Mouse (Mus musculus) megakaryocyte progenitor cell, adult 5-6 weeks (primary cell): ENCODE measurements around the gene Dclk1. TPM values are rescaled to one million over a fixed set of nuclear protein-coding genes. Genes with fewer than 3 reads are reported as not detected.

ENCODE experiments used
- ATAC-seq: replicated peaks from 2 replicates; pipeline ENCODE4 v1.8.0; 2016; ENCODE audit warnings: mild to moderate bottlenecking, moderate TSS enrichment, inconsistent platforms; ENCODE audit not compliant: poor library complexity
- total RNA-seq, 2 experiments: library from RNA; stranded (forward) in 1 of 2; stranded (reverse) in 1 of 2; fragments of 157-497, 149-512 nt in 1 of 2; fragments of 200-1000 nt in 1 of 2; gene quantifications; 2 replicates each; pipeline versions ENCODE4 v1.2.3 to v1.2.4; 2015 to 2017

Dclk1 gene
- total RNA-seq, 2 experiments from 2014 or later, result not detected

- no peak for ATAC-seq
These were observed 290.2 kb downstream of the Dclk1 start for GRCm38 (mm10) chr3:55532175-55532973.

DNA sequence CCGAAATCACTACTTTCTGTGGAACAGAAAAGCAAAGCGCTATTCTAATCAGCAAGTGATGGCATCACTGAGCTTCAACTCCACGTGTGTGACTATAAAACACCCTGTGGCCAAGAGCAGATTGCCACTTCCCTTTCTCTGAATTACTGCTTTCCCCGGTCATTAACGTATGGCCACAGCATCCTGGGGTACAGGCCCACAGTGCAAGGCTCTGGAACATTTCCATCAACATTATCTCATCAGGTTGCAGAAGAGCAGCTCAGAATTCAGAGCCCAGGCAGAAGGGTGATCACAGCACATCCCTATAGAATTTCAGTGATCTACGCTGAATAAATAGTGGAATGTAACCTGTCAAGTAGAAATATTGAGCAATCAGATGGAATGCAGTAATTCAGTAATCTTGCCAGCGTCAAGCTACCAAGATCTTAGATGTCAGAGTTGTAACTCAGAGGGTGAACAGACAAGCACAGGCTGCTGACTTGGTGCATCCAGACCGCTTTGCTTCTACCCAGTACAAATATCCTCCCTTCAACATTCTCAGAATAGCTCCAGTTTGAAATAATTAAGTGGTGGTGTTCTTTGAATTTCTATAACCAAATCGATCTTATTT is 293.5 kb downstream of the Dclk1 start:
- ATAC-seq, result peak; percentile 96

GRCm38 (mm10) chr3:55536901-55537300 is 294.7 kb downstream of the Dclk1 start:
- no peak for ATAC-seq

DNA sequence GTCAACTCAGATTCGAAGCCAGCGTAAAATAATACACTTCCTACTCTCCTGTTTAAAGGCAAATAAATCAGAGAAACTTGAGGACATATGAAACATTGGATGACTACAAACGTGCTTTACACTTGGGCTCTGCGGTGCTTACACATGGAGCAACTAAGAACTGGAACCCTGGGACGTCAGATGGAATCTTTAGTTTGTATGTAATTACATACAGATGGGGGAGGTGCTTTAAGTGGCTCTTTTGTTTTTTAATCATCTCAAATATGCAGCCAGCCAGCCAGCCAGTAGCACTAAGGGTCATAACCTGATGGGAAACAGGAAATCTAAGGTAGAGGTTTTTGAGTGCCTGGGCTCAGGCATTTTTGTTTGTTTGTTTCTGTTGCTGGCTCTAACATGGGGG is 295.6 kb downstream of the Dclk1 start:
- no peak for ATAC-seq

DNA sequence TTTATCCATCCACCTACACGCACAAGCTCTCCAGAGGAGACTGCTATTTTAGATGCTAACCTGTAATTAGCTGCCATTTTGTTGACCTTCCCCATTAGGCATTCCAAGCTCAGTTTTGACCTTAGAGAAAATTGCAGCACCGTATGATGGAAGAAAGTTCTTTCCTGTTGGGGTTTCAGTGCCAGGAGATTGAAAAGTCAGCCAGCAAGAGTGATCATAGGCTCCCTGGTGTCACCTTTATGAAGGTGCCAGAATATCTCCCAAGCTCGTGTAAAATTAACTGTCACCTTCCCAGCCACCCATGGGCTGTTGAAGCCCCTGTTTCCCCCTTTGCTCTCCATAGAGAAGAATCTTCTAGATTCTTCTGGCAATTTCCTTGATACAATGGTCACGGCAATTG is 297.2 kb downstream of the Dclk1 start:
- ATAC-seq, result no peak

DNA sequence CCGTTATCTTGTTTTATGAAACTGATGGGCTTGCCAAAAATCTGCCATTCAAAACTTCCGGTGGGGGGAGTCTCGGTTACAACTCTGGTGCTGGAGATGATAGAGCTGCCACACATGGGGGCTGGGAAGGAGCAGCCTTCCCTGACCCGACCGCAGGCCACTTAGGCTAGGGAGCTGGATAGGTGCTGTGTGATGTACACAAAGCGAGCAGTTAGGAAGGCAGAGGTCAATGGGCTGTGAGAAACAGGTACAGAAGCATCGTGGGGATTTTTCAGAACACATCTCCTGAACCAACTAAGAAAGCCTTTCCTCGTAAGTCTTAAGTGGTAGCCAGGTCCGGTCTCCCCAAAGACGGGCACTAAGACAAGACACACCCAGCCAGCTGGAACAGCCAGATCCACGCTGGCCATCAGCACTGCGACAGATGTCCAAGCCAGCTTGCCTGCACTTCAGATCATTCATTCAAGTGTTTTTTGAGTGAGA is 297.7 kb downstream of the Dclk1 start:
- ATAC-seq, result peak; percentile 38; the same call in 1 of the 2 replicates

DNA sequence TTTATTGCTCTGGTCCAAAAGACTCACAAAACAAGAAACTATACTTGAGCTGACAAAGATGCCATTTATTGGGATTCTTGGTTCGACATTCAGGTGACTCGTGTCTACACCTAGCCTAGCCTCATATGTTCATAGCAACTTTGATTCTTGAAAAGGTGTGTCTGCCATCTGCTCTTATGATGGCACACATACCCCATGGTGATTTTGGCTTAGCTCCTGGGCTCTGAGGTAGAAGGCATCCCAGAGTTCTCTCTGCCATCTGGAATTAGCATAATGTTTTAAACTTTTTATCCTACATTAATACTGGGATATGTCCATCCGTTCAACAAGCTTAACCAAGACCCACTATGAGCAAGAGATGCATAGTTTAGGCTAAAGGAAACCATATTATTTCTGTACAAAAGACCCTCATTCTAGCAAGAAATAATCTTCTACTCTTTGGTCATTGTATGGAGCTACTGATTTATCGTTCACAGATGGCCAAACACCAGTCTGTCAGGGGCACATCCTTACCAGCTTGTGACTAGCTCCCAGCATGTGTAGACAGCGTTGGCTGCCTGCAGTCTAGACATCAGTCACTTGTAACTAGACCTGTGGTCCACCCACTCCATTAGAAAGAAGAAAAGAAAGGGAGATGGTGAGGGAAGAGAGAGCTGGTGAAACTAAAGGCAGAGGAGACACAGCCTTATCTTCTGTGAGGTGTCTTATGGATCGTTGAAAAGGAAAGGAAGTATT is 298.4 kb downstream of the Dclk1 start:
- no peak for ATAC-seq

DNA sequence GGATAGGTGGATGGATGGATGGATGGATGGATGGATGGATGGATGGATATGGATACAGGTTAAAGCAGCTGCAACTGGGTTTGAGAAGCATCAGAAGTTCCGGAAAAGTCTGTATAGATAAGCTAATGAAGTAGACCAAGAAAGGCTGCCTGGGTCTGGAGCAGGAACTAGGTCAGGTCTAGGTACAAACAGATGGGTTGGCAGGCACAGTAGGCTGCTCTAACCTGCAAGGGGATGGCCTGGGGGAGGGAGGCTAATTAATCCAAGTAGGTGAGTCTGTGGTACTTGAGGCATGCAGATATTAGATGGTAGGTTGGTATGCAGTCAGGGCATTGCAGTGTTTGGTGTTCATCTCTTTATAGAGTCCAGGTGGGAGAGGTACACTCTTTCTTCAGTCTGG is 299.6 kb downstream of the Dclk1 start:
- no peak for ATAC-seq

DNA sequence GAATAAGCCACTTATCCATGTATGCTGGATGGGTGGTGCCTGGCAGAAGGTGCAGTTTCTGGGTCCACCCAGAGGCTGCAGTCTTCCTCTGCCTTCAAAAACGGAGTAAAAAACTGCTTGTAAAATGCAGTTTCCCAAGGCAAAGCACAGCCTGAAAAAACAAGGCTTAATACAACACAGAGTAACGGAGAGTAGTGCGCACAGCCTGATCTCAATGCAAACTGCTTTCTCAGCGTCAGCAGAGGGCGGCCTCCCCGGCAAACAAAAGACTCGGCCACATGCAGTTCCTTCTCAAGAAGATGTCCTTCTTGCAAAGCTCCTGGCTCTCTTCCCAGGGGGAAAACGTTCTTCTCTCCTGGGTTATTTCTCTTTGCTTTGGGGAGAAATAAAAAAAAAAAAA is 300.1 kb downstream of the Dclk1 start:
- ATAC-seq, result no peak

- no peak for ATAC-seq
These were observed 300.8 kb downstream of the Dclk1 start for GRCm38 (mm10) chr3:55542947-55543346.

DNA sequence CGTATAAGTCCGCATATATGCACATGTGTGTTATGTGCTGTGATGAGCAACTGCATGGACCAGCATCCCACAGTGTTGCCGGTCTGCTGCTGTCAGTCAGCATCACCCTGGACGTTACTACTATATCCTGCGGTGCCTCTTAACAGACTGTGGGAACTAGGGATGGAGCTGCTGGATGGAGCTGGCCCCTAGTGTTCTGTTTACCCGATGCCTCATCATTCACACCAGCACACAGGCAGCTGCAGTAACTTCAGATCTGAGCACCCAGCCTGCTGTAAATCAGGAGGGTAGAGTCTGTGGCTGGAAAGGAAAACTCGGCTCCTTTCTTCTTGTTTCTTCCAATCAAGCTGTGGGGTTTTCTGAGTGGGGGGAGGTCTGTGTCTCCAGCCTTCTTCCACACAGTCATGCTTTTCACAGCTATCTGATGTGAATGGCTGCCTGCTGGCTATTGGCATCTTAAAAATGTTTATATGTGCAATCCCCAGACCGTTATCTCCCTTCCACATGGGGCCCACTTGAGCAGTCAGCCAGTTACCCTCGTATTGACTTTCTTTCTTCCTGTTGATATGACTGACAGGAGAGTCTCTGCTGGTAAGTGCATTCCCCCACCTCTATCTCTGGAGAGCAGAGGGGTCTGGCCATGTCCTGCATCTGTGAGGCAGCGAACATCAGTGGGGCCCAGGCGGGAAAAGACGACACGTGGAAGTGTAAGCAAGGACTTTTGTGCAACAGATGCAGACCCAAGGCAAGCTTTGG is 301.9 kb downstream of the Dclk1 start:
- 0 out of 2 replicates have a peak, but pooled peaks have one; percentile 36 for ATAC-seq

DNA sequence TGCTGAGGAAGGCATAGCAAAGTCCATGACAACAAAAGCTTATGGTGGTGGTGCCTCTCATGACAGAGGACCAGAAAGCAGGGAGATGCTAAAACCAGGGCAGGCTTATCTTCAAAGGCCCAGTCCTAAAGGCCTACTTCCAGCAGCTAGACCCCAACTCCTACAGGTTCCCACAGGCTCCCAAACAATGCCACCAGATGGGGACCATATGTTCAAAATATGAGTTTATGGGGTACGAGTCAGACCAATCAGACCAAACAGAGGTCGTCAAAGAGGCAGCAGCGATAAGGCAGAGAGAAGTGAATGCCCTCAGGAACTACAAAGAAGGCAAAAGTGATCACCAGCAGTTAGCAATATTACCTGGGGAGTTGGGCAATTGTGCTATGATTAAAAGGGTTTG is 303.1 kb downstream of the Dclk1 start:
- no peak for ATAC-seq

- ATAC-seq, result no peak
These were observed 303.8 kb downstream of the Dclk1 start for GRCm38 (mm10) chr3:55545916-55546315.

DNA sequence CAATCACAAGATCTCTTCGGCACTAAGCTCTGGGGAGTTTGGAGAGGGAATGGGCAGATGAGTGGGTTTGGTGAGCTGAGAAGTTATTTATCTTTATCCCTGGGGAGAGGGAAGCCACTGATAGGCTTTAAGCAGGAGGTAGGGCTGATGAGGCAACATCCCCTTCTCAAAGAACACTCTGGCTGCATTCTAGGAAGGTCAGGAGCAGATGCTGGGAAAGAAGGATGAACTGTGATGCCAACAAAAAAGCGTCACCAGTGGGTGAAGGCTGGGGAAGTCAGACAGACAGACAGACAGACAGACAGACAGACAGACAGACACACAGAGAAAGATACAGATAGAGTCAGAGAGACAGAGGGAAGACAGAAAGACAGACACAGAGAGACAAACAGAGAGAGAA is 304.9 kb downstream of the Dclk1 start:
- ATAC-seq, result no peak

DNA sequence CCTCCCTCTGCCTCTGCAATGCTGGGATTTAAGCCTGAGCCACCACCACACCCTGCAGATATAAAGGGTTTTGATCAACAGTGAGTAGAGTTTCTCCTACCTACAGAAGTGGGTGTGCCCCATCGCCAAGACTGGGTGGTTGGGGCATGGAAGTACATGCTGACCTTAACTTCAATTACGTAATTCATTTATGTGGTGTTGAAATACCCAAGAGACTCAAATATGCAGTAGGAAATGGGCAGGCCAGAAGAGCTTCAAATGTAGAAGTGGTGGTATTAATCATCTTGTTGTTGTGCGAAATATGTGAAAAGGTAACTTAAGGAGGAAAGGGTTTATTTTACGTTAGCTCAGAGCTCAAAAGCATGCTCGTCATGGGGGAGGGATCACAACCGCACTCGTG is 307.2 kb downstream of the Dclk1 start:
- peak; percentile 93 for ATAC-seq

GRCm38 (mm10) chr3:55550962-55551361 is 308.8 kb downstream of the Dclk1 start:
- no peak for ATAC-seq

DNA sequence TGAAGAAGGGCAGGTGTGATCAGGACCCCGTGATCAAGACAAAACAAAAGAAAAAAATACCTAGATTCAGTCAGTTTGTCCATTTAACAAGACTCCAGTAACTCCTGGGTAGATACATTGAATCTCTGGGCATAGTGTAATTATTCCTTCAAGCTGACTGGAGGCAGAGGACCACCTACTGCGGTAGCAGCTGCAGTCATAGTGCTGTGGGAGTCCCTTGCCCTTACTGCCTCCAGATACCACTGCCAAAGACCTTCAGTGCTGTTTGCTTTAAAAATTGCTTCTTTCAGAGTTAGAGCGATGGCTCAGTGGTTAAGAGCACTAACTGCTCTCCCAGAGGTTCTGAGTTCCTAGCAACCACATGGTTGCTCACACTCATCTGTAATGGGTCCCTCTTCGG is 309.7 kb downstream of the Dclk1 start:
- ATAC-seq, result no peak

- ATAC-seq, result no peak
These were observed 310.9 kb downstream of the Dclk1 start for GRCm38 (mm10) chr3:55553031-55553430.

- no peak for ATAC-seq
These were observed 313.7 kb downstream of the Dclk1 start for GRCm38 (mm10) chr3:55555848-55556247.

DNA sequence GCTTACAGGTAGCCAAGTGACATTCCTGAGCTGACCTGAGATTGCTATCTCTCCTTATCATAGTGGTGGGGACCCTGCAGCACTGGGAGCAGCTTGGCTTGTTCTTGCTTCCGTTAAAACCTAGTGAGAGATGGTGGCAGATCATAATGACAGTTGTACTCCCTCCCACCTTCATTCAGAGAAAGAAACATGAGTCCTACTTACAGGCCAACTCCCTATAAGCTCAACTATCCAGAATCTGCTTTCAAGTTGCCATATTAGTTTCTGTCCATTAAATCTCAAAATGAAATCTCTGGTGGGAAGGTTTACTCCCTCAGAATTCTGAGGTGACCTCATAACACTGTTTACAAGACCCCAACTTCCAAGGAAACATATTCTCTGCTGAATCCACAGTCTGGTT is 316.4 kb downstream of the Dclk1 start:
- ATAC-seq, result no peak

DNA sequence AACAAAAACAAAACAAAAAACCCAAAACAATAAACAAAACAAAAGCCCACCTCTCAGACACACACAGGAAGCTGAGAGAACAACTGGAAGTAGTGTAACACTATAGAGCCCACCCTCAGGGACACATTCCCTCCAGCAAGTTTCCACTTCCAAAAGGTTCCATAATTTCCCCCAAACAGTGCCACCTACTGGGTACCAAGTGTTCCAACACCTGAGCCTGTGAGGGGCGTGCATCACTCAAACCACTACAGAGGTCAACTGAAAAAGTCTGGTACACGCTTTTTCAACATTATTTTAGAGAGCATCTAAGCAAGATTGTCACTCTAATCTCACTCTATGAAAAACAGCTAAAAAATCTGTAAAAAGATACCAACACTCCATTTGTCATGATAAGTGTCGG is 325.3 kb downstream of the Dclk1 start:
- ATAC-seq, result no peak
